Mouse (Mus musculus) CD4-positive helper T cell, adult 2 months (primary cell): ENCODE results near the gene Trpv3.

ENCODE experiments used
- DNase-seq: peaks from one replicate; pipeline ENCODE4 v3.0.0-alpha.2; 2012; ENCODE audit warnings: low read depth, missing footprints, low spot score

Gene Trpv3

DNA sequence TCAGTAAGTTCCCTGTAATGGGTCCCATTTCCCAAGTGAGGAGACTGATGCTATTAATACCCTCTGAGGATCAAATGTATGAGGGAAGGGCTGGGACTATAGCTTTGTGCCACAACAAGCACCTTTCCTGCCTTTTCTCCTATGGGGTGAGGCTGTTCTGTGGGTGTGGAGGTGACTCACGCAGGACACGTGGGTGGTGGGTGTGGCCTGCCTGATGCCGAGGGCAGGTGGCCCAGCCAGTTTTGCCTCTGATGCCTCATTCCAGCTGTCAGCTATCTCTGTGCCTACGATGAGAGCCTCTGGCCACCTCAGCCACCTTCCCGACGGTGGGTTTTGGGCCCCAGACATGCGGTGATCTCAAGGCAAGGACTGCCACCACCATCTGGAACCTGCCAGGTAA is at the start of gene Trpv3:
Gene Trpv3 (plus strand): TSS at position 122 of the 400 bp plus-strand sequence.
- DNase-seq: peak; percentile 23

DNA sequence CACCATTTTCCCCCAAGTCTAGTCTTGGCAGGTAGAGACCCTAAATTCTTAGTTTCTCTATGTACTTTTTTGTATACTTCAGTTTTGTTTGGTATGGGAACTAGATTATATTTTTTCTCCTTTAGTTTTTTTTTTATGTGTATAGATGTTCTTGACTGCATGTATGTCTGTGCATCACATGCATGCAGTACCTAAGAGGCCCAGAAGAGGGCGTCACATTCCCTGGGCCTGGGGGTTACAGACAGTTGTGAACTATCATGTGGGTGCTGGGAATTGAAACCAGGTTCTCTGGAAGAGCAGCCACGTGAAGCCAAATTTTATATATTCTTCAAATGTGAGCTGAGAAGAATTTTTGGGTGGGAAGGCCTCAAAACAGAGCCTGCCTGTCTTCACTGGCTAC is 47.5 kb upstream of the Trpv3 start:
- no peak for DNase-seq

DNA sequence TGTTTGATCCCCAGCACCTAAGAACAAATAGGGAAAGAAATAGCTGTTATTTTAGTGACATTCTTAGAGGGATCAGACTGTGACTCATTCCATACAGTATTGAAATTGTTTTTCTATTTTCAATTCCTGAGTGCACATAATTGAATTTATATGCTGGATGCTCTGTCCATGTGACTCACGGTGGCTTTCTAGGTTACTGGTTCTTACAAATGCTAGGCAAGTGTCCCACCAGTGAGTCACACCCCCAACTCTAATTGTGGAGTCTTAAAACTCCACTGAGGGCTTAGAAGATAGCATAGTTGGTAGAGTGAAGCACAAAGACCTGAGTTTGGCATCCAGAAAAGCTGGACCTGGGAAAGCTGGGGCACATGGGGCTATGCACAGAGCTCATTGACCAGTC is 46.5 kb upstream of the Trpv3 start:
- no peak for DNase-seq

DNA sequence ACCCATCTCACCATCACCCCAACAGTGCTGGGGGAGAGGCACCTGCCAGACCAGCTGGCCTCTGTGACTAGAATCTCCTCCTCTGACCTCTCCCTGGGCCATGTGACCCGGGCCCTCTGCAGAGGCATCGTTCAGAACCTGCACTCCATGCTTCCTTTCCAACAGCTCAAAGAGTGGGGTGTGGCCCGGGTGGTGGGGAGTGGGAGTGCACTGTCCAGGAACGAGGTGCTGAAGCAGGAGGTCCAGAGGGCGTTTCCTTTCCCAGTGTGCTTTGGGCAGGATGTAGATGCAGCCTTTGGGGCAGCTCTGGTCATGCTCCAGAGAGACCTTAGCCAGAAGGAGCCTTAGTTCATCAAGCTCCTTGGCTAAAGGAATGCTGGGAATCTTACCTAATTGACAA is 44.3 kb upstream of the Trpv3 start:
- DNase-seq: no peak

DNA sequence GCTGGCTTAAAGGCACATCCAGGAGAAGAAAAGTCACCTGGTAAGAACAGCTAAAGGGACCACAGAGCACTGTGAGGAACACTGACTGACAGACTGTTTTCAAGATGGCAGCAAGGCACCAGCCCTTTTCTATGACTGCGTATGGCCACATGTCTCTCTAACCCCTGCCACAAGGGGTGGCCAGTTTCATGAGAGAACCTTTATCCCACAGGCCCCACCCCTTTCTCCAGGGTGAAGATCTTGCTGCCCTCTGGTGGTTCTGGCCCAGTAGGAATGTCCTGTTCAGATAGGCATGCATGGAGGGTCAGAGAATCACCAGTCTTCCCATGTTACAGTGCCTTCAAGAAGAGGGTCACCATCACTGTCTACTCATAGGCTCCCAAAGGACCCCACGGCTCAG is 43.2 kb upstream of the Trpv3 start:
- DNase-seq: peak; percentile 14

DNA sequence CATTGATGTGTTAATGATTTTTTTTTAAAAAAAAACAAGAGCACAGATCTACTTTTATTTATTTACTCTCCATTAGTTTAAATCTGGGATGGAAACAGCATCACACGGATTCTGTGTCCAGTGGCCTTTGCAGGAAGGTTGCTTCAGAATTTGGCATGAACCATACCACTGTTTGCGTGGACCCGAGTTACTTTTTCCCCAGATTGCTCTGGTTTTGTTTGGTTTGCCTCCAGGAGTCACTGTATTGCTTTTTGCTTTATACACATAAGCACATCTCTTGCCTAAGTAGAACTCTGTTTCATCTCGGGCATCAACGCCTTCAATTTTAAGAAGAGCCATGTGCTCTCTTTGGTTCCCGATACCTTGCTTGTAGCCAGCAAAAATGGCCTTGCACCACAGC is 41.3 kb upstream of the Trpv3 start:
- no peak for DNase-seq

DNA sequence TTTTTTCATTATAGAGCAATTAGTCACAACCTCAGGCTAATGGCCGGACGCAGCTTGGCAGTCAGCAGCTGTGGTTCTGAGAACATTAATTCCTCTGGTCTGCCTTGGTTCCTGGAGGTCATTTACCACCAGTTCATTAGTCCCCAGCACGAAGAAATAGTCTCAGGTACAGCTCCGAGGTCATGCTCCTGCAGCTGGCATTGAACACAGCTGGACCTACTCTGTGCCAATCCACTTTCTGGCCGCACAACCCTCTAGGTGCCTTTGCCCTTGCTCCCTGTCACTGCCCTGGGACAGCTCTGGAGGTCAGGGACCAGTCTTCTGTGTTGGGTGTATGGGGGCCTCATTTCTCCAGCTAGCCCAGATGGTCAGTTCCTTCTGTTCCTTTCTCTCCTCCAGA is 38.3 kb upstream of the Trpv3 start:
- DNase-seq: no peak

DNA sequence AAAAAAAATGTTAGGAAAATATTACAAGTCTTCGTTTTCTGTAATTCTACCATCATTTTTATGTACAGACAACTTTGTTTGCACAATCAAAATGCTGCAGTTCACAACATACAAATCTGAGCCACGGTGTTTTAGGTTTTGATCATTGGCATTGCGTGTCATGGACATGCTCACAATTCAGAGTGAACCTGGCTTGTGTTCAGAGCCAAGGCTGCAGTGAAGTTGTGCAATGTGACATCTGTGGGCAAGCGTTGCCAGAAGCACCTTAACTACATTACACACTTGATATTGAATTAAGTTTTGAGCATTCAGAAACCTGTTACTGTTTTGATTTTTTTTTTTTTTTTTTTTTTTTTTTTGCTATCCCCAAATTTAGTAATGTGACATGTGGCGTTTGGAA is 37.1 kb upstream of the Trpv3 start:
- no peak for DNase-seq

DNA sequence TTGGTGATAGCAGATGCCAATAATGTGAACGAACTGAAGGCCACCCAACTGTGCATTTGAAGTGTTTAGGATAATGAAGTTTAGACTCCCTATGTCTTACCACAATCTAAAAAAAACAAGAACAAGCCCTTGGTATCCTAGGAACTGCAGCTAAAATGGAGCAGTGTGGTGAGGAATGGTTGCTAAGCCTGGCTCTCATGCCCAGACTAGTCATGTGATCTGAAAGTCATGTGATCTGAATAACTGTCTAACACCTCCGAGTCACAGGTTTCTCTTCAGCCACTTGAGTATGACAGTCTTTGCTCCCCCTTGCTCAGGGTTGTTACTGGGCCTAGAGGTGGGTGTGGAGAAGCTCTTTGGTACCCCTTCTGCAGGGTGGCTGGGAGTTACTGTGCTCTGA is 34.7 kb upstream of the Trpv3 start:
- DNase-seq: no peak

DNA sequence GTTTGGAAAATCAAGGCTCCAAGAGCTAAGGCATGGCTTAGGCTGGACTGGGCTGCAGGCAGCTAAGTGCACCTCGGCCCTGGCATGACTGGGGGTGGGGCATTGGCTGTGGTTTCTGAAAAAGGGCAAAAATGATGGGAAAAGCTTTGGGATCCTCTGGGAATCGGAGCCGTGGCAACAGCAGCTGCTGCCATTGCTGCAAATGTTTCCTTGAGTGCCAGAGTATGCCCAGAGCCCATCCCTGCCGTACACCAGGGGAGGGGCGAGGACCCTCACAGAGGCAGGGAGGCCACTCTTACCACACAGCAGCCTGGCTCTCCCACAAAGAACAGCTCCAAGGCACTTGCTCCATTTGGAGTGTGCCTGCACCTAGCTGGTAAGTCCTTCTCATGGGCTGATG is 33.2 kb upstream of the Trpv3 start, which contains the start of gene Trpv1:
Gene Trpv1 (plus strand): TSS at position 301 of the 400 bp plus-strand sequence.
- no peak for DNase-seq

DNA sequence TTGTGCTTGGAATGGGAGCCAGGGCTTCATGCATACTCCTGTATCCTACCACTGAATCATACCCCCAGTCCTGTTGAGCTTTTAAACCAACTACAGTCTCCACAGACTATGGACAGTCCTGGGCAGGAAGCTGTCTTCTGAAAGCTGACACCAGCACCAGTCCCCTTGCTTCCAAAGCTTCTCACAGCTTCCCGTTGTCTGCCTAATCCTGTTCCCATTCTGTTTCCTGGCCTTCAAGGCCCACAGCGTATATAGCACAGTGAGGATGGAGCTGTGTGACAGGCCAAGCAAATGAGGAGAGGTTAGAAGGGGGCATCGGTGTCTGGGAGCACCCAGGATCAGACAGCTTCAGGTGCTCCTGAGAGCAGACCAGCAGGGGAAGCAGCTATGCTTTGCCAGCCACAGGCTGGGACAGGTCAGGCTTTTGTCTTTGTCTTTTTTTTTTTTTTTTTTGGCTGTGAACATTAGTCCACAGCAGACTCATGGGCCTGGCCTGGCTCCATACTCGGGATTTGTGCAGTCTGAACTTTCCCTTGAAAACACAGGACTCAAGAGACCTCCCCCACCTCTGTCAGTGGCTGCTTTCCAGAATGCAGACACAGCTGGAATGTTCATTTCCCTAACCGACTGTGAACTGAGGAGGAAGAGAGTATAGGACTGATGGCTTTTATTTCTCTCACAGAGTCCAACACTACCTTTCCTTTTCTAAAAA is 31.0 kb upstream of the Trpv3 start:
- no peak for DNase-seq

DNA sequence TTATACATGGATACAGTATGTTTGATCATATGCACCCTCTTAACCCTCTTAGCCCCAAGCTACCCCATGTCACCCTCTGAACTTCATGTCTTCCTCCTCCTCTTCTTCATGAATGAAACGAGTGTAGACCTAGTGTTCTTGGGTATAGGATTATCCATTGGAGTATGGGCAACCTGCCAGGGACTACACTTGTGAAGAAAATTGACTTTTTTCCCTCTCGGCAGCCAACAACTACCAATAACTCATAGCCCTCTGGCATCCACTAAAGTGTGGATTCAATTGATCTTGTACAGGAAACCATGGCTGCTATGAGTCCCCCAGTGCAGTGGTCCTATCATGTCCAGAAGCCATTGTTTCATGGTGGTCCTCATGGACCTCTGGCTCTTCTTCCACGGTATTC is 30.5 kb upstream of the Trpv3 start:
- no peak for DNase-seq

DNA sequence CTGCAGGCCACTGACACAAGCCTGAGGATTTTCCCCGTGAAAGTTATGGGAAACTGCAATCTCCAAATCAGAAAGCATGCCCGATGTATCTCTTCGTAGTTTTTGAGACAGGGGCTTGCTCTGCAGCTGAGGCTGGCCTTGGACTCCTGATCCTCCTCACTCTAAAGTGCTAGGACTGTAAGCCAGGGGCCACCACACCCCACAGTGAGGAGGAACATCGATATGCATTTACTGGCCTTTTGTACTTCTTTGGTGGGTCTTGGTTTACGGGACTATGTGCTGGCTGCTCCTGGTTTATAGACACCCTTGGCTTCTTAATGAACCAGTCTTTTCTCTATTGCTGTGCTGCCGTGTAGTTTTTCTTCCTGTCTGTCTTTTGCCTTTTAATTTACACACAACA is 25.0 kb upstream of the Trpv3 start:
- no peak for DNase-seq

DNA sequence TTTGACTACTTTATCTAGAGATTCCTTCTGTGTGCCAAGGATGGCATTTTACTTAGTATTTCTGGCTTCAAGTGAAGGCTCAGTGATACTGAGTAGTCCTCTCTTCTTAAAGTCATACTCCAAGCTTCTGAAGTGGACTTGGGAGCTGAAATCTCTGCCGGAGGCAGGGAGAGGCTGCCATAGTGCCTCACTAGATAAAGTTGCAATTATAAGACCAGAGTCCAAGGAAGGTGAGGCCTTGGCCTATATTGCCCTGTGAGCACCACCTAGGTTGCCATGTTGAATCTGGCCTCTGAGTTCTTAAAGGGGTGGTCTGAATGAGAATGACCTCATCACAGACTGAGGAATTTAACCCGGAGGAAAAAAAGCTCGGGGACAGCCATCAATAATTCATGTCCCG is 24.4 kb upstream of the Trpv3 start:
- no peak for DNase-seq

DNA sequence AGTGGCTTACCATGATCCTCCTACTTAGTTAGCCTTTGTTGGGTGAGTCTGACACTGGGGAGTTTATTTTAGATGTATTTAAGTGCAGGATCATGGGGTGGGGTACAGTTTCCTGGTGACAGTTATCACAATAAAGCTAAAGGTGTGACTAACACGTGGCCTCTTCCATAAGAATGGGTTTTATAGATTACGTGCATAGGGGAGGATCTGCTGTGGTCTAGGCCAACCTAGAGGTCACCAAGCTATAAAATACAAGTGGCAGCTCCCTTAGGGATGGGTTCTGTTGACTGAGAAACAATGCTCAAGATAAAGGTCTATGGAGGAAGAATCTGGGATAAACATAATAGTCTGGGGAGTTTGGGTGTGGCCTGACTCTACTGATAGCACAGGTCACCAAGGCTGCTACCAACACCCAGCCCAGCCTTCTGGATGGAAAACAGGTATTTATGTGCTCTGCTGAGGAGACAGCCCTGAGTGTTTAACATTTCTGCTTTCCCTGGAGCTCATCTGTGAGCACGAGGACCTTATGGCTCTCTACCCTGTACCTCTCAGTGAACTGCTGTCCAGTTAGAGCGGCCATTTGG is 9.7 kb upstream of the Trpv3 start:
- DNase-seq: no peak

DNA sequence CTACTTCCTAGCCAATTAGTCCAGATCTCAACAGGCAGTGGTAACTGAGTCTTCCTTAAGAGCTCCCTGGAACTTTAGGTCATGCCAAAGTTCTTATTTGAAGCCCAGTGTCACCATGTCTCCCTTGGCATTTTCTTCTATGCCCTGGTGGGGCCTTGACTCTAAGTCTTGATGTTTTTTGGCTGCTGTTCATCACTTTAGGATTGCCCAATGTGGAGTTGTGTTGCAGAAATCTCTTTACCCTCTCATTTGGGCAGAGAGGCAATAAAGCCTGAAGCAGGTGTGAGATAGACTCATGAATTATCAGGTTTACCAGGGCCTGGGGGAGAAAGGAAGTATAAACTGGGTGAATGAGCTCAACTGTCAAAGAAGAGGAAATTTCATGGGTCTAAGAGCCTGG is 8.5 kb upstream of the Trpv3 start:
- no peak for DNase-seq

DNA sequence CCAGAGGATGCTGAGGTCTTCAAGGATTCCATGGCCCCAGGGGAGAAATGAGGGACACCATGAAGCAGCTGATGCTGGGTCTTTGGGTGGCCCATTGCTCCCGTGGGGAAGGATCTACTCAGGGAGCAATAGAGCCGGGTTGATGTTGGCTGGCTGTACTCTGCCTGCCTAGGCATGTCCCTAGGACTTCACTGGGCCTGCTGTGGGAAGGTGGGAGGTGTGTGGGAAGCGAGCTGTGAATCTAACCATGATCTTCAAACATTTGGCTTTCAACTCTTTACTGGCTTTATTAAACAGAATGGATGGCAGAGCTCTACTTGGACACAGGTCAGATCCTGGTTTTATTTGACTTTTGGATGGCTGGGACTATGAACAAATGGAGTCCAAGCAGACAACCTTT is 6.7 kb upstream of the Trpv3 start:
- no peak for DNase-seq

DNA sequence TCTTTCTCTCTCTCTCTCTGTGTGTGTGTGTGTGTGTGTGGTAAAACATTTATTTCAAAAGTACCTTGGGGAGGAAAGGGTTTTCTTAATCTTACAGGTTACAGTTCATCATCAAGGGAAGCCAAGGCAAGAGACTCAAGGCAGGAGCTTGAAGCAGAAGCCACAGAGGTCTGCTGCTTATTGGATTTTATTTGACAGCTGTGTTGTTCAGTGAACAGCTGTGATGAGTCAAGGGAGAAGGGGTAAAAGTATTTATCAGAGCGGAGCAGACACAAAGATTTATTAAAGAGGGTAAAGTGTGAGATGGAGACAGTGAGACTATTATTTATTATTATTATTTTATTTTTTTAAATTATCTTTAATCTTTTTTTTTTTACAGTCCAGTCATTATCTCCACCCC is 5.8 kb upstream of the Trpv3 start:
- DNase-seq: no peak

DNA sequence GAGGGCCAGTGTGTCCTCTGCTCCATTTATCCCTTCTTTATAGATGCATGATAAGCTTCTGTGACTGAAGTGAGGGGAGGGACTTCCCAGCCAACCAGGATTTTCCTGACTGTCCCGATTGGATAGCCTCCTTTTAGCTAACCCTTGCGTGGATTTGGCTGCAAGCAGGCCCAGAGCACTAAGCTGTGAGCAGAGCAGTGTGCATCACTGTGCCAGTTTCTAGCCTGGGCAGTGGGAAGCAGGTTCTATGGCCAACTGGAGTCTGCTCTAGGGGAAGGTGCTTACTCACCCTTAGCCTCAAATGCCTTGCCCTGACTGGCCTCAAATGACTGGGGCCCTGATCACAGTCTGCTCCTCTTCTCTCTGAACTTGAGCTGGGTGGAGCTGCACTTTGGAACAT is 7.6 kb downstream of the Trpv3 start:
- DNase-seq: no peak

DNA sequence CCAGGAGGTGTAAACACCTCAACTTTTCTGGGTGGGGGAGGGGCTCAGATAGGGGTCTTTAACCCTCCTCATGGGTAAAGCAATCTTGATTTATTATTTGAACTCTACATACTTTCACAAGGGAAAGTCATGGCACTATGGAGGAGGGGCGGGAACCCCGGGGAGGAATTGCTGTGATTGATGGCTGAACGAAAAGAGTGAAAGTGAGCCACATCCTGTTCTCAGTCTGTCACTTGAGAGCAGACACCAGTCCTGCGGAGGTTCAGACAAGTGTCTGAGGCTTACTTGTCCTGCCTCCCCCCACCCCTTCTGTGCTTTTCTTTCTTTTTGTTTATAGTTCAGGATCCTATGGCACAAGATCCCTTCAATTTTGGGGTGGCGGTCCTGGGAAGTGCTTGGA is 13.5 kb downstream of the Trpv3 start:
- peak; percentile 26 for DNase-seq

DNA sequence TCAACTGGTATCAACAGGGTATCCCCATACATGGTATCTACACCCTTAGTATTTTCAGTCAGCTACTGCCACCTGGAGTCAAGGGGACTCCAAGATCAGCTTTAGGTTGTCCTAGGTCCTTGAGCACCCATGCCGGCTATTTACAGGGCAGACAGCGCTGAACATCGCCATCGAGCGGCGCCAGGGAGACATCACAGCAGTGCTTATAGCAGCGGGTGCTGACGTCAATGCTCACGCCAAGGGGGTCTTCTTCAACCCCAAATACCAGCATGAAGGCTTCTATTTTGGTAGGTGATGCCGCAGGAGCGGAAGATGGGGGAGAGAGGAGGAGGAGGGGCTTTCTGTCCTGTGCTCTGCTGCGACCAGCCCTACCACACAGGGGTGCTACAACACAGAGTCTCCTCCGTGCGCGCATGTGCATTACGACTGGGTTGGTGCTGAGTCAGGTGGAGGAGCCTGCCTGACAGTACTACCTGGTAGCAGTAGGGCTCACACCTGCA is 14.4 kb downstream of the Trpv3 start:
- peak; percentile 65 for DNase-seq

DNA sequence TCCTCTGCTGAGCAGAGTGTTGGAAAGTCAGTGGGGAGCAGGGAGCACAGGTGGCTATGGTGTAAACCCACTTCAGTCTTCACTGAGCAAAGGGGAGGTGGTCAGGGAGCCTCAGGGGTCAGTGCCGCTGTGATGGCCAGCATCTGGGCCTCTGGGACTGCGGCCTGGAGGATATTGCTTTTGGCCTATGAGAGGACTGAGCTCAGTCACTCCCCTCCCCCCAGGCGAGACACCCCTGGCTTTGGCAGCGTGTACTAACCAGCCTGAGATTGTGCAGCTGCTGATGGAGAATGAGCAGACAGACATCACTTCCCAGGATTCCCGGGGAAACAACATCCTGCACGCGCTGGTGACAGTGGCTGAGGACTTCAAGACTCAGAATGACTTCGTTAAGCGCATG is 16.2 kb downstream of the Trpv3 start:
- DNase-seq: no peak

DNA sequence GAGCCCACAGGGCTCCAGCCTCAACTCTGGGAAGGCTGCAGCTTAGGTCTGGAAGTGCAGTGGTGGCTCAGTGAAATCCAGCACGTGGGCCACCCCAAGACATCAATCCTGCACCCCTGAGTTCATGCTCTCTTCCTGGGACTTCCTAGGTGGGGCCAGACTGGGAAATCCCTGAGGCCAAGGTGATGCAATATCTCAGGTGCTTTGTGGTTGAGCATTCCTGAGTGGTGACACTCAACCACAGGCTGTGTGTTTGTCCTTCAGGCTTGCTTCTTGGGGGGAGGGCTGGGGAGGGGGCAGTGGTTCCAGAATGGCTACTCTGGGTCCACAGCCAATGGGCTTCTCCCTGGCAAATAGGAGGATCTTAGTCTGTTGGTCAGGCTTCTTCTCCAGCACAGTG is 16.7 kb downstream of the Trpv3 start:
- no peak for DNase-seq

DNA sequence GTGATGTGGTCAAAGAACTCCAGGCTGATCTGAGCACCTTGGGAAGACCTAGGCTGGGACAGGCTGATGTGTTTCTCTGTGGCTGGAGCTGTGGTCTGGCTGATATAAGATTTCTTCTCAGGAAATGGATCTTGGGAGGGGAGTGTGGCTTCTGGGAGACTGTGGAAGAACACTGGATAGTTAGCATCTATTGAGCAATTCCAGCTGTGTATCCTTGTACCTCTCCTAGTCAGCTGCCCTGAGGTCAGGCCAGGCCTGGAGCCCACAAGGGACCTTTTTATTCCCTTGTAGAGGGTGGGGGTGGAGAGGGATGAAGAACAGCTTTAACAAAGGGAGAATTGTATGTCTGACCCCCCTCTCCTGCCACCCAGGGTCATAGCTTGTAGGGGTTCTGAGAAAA is 17.2 kb downstream of the Trpv3 start:
- DNase-seq: no peak
